Mouse (Mus musculus) thymus, adult 2 months (tissue): Measurements from ENCODE around the gene Dynlrb1.

Source experiments
- CTCF ChIP-seq: fragments of 200-500 bp; IDR thresholded peaks from 2 replicates; pipeline ENCODE4 v1.5.1; 2012; ENCODE audit warnings: mild to moderate bottlenecking, control low read depth, low read length, moderate library complexity, borderline replicate concordance; ENCODE audit not compliant: control insufficient read depth, poor library complexity, insufficient read depth; ENCODE audit errors: extremely low read depth
- POLR2A ChIP-seq: fragments of 200-500 bp; IDR thresholded peaks from 2 replicates; pipeline ENCODE4 v1.6.1; 2012; ENCODE audit warnings: mild to moderate bottlenecking, low read length, control low read depth, moderate library complexity; ENCODE audit not compliant: control insufficient read depth, poor library complexity, insufficient read depth; ENCODE audit errors: extremely low read depth

- TF ChIP-seq CTCF (no peak), POLR2A (no peak)
These were observed 479 bp upstream of the Dynlrb1 start for GRCm38 (mm10) chr2:155235746-155236361.
